Mouse (Mus musculus): Measurements from ENCODE around the gene Gm10644. TPM values are rescaled to one million over a fixed set of nuclear protein-coding genes. Genes with fewer than 3 reads are reported as not detected.

Gene Gm10644
- total RNA-seq, 2 experiments from 2014 or later: 0.46 to 1.9 TPM

GRCm38 (mm10) chr8:83980845-83981244 lies 25.8 kb upstream of the Gm10644 start:
- DNase-seq: peak in 1 of 2 experiments; percentile 69

- no peak for DNase-seq
Measured at GRCm38 (mm10) chr8:83980250-83980649, 25.2 kb upstream of the Gm10644 start.

- DNase-seq: no peak
Measured at GRCm38 (mm10) chr8:83978200-83978599, 23.2 kb upstream of the Gm10644 start.

- DNase-seq: peak; percentile 55 to 74
Measured at GRCm38 (mm10) chr8:83977646-83978045, 22.6 kb upstream of the Gm10644 start.

GRCm38 (mm10) chr8:83976779-83977350 lies 21.9 kb upstream of the Gm10644 start:
- DNase-seq: peak in 1 of 2 experiments; percentile 32

GRCm38 (mm10) chr8:83976101-83976630 lies 21.2 kb upstream of the Gm10644 start:
- DNase-seq: peak; percentile 36 to 46

GRCm38 (mm10) chr8:83974521-83974920 lies 19.5 kb upstream of the Gm10644 start:
- peak in 1 of 2 experiments; percentile 12 for DNase-seq

GRCm38 (mm10) chr8:83973161-83974031 lies 18.4 kb upstream of the Gm10644 start:
- DNase-seq: peak in 1 of 2 experiments; percentile 23

- DNase-seq: peak; percentile 99
Measured at GRCm38 (mm10) chr8:83972150-83973120, 17.4 kb upstream of the Gm10644 start, which contains the start of gene Prkaca. Gene Prkaca (plus strand): TSS chr8:83972993.

GRCm38 (mm10) chr8:83971661-83972060 lies 16.7 kb upstream of the Gm10644 start:
- DNase-seq: no peak

GRCm38 (mm10) chr8:83971121-83971520 lies 16.1 kb upstream of the Gm10644 start:
- peak in 1 of 2 experiments; percentile 19 for DNase-seq

GRCm38 (mm10) chr8:83967701-83968100 lies 12.7 kb upstream of the Gm10644 start:
- DNase-seq: no peak

GRCm38 (mm10) chr8:83964015-83964765 lies 9.2 kb upstream of the Gm10644 start:
- peak; percentile 64 to 71 for DNase-seq

- DNase-seq: no peak
Measured at GRCm38 (mm10) chr8:83956789-83957188, 1.8 kb upstream of the Gm10644 start.

GRCm38 (mm10) chr8:83955958-83956218 lies 883 bp upstream of the Gm10644 start:
- no peak for DNase-seq

- no peak for DNase-seq
Measured at GRCm38 (mm10) chr8:83954749-83955105, 278 bp downstream of the Gm10644 start.

- no peak for DNase-seq
Measured at GRCm38 (mm10) chr8:83945540-83945939, 9.5 kb downstream of the Gm10644 start.

GRCm38 (mm10) chr8:83942446-83942845 lies 12.6 kb downstream of the Gm10644 start:
- DNase-seq: no peak

- peak; percentile 51 to 69 for DNase-seq
Measured at GRCm38 (mm10) chr8:83941066-83941677, 13.8 kb downstream of the Gm10644 start.

- DNase-seq: no peak
Measured at GRCm38 (mm10) chr8:83938330-83938729, 16.7 kb downstream of the Gm10644 start.

- no peak for DNase-seq
Measured at GRCm38 (mm10) chr8:83937645-83938044, 17.4 kb downstream of the Gm10644 start.
